Mouse (Mus musculus): ENCODE data around the gene Rnf145.

DNA sequence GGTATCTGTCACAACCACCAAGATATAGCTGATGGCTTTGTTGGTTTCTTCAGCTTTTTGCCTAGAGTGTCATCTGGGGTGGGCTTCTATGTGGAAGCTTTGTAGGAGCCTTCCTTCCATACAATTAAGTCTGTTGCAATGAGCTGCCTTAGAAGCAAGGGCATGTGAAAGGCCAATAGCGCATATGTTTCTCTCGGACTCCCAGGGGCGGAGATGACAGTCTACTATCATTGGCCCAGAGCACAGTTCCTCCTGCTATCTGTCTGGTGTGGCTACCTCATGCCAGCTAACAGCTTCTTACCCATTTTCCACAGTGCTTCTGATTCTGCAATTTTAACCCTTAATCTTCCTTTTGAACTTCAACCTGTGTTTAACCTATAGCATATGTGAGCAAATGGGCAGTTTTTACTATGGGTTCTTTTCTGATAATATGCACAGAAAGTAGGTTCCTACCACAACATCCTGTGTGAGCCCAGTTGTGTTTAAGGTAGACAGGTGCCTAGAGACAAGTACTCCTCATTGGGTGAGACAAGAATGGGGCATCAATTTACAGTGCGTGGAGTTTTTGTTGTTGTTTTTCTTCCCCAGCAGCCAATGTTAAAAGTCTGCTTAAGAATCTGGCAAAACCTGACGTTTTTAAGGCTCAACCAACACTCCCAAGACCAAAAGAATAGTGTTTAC is 24.0 kb upstream of the Rnf145 start:
- no peak for TF ChIP-seq POLR2A (IDR thresholded peaks at IDR 0.05; ENCODE audit: control insufficient read depth, extremely low read depth, insufficient read depth, low read length, poor library complexity)
- no peak for TF ChIP-seq CTCF (IDR thresholded peaks at IDR 0.05; ENCODE audit: borderline replicate concordance, control insufficient read depth, extremely low read depth, insufficient read depth, low read length, poor library complexity)

Data from thymus, adult 2 months (tissue).